Mouse (Mus musculus) left cerebral cortex, adult 2 months (tissue): ENCODE measurements around the gene Chst4. TPM values are rescaled to one million over a fixed set of nuclear protein-coding genes. Genes with fewer than 3 reads are reported as not detected.
A peak's percentile ranks its signal among the peaks of the same experiment; 100 is the strongest.

Experiments
- DNase-seq, 2 experiments: peaks; one replicate each; pipeline ENCODE4 v3.0.0; 2021 to 2022; ENCODE audit warnings: low spot score in 2 of 2, mixed read lengths in 1 of 2; ENCODE audit errors: extremely low spot score in 1 of 2
- H3K27ac ChIP-seq: fragments of 200-600 bp; 2 replicates; pipeline ENCODE4 v1.8.1; 2022
- H3K4me3 ChIP-seq: fragments of 200-600 bp; 2 replicates; pipeline ENCODE4 v1.8.1; 2022
- CTCF ChIP-seq: fragments of 200-600 bp; IDR thresholded peaks from 2 replicates; pipeline ENCODE4 v1.8.1; 2022; ENCODE audit warnings: antibody characterized with exemption, mild to moderate bottlenecking, moderate library complexity
- intact Hi-C: fragments of 180-260 bp; cut with DNase I; formaldehyde crosslinking; loops from one replicate; pipeline ENCODE4 v1.15.1; 2025
- total RNA-seq, 2 experiments: library from RNA; stranded (reverse); gene quantifications; 2 replicates each; pipeline ENCODE4 v1.2.3; 2021

Gene Chst4
- total RNA-seq, 2 experiments from 2014 or later, result 0.40 TPM; not detected in 1

DNA sequence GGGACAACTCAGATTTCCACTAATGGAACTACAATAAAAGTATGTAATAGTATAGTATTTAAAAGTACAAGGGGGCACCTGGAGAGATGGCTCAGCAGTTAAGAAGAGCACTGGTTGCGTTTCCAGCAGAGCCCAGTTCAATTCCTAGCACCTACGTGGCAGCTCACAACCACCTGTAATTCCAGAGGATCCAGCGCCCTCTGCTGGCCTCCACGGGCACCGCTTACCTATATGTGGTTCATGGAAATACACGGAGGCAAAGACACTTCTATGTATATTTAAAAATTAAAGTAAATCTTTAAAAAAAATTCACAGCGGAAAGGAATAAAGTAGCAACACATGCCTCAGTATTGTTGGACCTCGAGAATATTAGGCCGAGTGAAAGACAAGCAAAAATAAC lies 36.6 kb downstream of the Chst4 start:
- Histone ChIP-seq H3K27ac (no peak overlapping the region), H3K4me3 (no peak overlapping the region)
- peak; percentile 35 for TF ChIP-seq CTCF
- intact Hi-C loops, result no loop called here
- no peak for DNase-seq

DNA sequence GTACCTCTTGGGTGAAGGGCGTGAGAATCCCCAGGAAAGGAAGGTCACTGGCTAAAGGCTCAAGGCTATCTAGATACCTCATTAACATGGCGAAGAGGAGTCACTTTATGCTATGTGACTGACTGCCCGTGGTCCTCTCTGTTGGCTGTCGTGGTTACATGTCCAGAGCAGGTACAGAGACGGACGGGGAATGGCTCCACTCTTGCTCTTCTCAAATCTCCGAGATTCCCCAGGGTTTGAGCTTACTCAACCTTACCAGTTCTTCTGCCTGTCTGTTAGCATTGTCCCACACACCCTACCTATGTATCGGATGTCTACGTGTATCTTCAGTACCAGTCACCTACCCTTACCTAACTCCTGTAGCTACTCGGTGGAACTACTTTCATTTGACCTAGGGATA lies 39.6 kb downstream of the Chst4 start:
- DNase-seq, result no peak
- no peak for TF ChIP-seq CTCF
- intact Hi-C loops, result no loop called here
- H3K4me3 ChIP-seq, result no peak overlapping the region
- H3K27ac ChIP-seq, result no peak overlapping the region

DNA sequence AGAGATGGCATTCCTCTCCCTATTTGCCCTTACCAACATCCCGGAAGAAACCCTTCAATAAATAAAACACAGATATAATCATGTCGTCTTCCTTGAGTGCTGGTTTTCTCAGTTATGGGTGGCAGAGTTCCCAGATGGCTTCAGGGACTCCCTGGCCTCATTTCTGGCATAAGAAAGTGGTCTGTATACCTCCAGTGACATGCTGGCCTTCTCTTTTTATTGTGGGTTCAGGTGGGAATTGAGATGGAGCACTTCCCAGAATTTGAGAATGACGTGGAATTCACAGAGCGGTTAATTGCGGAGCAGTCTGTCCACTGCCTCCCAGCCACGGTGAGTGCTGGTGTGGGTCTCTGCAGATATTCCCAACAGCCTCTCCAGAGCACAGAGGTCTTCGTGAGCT lies 41.5 kb downstream of the Chst4 start:
- no peak for TF ChIP-seq CTCF
- no peak overlapping the region for H3K4me3 ChIP-seq
- intact Hi-C loops, result no loop called here
- DNase-seq, result no peak
- H3K27ac ChIP-seq, result no peak overlapping the region

DNA sequence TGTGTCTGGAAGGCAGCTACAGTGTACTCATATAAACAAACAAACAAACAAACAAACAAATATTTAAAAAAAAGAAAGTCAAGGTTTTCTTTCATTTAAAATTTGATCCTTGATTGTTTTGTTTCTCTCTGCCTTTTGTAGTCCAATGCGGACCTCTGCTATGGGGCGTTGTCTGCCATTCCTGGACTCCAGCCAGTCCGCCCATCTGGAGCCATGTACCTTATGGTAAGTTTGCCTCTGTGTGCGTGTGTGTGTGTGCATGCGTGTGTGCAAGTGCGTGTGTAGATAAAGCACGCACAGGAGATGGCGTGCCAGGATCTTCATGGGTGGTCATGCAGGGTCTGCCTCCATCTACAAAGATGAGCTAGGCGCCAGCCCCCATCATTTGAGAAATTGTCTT lies 42.2 kb downstream of the Chst4 start:
- Histone ChIP-seq H3K4me3 (no peak overlapping the region), H3K27ac (no peak overlapping the region)
- TF ChIP-seq CTCF, result no peak
- DNase-seq, result no peak
- intact Hi-C loops, result no loop called here

DNA sequence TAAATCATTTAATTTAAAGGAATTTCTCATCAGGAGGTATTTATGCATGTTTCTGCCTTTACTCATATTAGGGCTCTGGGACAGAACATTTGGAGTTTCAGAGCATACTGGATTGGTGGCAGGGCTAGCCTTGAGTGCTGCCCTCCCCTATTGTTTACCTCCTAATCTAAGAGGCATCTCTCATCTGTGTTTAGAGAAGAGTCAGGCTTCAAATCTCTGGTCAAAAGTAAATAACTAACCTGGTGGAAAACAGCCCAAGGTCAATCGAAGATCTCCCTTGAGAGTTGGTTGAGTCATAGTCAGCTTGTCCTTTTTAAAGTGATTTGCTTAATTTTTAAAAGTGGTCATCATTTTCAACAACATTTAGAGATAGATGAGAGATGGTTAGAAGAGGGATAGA lies 46.6 kb downstream of the Chst4 start:
- Histone ChIP-seq H3K4me3 (no peak overlapping the region), H3K27ac (no peak overlapping the region)
- intact Hi-C loops, result loop anchor here (5.0 kb wide), 1 partner anchor 64 kb away; no protein-coding TSS in a partner anchor
- no peak for DNase-seq
- no peak for TF ChIP-seq CTCF

DNA sequence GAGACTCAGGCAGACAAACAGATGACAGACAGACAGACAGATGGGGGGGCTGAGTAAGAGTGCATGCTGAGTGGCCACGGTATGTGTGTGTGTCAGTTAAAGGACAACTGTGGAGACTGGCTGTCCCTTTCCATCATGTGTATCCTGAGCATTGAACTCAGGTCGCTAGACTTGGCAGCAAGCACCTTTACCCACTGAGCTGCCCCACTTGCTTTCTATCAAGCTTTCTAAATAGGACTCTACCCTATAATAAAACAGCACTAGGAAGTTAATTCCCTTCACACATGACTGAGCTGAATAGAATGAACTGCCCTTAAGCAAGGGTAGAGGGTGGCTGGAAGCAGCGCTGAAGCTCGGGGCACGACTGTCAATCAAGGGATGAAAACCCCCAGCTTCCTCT lies 47.4 kb downstream of the Chst4 start:
- no peak for TF ChIP-seq CTCF
- intact Hi-C loops, result loop anchor here (5.0 kb wide), 1 partner anchor 65 kb away; no protein-coding TSS in a partner anchor
- no peak overlapping the region for H3K27ac ChIP-seq
- no peak for DNase-seq
- H3K4me3 ChIP-seq, result no peak overlapping the region

DNA sequence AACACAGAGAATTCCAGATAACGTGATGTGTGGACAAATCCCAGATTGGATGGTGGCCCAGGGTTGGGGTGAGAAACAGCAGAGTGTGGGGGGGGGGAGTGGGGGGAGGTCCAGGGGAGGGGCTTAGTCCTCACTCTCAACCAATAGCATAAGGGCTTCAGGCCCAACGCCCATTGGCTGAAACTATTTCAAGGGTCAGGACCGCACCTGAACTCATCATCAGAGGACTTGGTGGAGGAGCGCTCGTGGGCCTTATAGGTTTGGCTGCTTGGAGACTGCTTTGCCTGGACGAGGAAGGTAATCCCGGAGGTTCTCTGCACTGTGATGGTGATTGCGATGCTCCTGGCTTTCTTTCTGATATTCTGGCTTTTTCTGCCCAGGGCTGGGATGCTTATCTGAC lies 49.3 kb downstream of the Chst4 start, which contains the start of gene Tat:
Tat (plus strand) TSS at position 214 of the 400 bp plus-strand sequence.
- no peak within 1 kb of the TSS for H3K4me3 ChIP-seq
- H3K27ac ChIP-seq, result no peak within 1 kb of the TSS
- DNase-seq, result no peak
- no peak for TF ChIP-seq CTCF
- intact Hi-C loops, result loop anchor here (5.0 kb wide), 1 partner anchor 67 kb away; no protein-coding TSS in a partner anchor

DNA sequence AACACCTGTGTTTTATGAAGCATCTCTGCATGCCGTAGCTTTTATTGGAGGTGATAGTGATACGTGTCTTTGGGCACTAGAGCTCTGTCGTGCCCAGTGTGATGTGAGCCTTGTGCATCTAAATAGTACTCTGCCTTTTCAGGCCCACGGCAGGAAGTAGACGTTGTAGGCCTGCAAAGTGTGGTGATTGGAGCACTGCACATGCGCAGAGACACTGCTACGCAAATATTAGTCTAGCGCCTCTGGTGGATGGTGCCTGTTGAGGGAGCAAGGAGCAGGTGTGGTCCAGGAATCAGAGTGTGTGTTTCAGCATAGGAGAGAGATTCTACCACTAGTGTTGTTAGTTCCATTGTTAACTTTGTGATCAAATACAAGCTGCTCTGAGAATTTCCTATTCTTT lies 50.4 kb downstream of the Chst4 start:
- no peak overlapping the region for H3K4me3 ChIP-seq
- no peak for TF ChIP-seq CTCF
- no peak overlapping the region for H3K27ac ChIP-seq
- DNase-seq, result no peak
- intact Hi-C loops, result no loop called here

DNA sequence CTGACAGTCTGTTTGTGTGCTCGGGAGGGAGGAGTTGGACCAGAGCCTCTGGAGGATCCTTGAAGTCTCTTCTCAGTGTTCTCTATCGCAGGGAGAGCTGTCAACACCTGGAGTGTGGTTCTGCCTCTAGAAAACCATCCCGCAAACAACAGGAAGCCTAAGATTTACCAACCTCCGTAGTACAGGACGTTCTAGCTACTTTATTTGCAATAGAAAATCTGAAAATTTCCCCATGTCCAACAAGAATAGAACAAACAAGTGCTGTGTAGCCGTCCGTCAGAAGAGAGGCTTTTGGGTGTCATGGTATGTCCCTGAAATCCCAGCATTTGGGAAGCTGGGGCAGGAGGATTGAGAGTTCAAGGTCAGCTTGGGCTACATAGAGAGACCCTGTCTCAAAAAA lies 51.8 kb downstream of the Chst4 start:
- no peak overlapping the region for H3K27ac ChIP-seq
- no peak for DNase-seq
- no peak for TF ChIP-seq CTCF
- H3K4me3 ChIP-seq, result no peak overlapping the region
- intact Hi-C loops, result no loop called here

DNA sequence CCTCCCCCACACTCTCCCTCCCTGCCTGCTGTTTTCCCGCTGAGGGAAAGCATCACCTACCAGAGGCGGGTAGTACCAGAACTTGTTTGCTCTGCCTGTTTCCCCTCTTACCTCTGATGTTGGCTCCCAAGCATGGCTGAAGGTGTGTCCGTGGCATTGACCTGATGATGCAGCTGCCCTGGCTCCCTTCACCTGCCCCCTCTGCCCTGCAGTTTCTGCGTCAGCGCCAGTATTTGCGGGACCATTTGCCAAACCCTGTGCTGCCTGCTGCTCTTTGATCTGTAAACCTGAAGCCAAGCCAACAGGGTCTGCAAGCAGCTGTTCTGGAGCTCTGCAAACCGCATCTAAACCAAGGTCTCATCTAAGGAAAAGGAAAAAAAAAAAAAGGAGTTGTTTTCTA lies 53.2 kb downstream of the Chst4 start:
- H3K4me3 ChIP-seq, result no peak overlapping the region
- no peak overlapping the region for H3K27ac ChIP-seq
- intact Hi-C loops, result no loop called here
- no peak for TF ChIP-seq CTCF
- DNase-seq, result no peak

DNA sequence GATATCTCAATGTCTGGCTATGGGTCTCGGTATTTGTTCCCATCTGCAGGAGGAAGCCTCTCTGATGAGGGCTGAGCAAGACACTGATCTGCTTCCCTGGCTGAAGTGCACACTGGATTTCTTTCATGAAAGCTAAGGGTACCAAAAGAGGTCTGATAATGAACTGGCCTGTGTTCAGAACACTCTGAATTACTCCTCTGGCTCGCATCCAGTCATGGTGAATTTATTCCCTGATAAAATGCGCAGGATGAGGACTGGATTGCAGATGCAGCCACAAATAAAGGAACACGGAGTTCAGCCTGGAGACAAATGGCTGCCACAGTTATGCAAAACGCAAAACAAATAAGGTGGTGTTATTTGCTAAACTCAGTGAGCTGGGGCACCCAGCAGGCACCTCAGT lies 55.6 kb downstream of the Chst4 start:
- intact Hi-C loops, result no loop called here
- Histone ChIP-seq H3K4me3 (no peak overlapping the region), H3K27ac (no peak overlapping the region)
- DNase-seq, result no peak
- no peak for TF ChIP-seq CTCF

DNA sequence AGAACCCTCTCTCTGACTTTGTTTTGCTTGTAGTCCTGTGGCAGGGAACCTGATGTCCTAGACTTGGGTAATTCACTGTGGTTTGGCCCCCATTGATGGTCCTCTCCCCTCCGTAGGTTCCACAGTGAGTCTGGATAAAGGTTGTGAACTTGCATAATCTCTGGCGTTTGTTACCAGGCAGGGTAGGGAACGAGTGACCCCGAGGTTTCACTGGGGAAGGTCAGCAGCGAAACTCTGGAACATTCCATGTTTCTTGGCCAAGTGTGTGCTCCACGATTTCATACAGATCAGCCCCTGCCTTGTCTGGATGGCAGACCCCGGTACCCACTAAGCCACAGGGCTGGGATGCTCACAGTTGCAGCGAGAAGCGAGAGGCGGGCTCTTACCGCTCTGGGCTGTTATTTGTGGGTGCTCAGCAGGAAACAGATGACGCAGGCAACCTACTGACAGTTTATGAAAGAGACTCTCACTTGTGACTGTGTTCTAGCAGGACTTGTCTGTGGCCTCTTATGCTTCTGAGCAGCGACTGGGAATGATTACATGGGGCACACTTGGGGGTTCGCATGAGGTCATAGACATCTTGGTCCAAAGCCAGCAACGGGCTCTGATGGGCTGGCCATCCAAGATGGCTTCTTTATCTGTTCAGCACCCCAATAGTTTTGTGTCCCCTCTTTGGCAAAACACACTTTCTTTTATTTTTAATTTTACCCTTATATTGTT lies 57.0 kb downstream of the Chst4 start:
- DNase-seq, result no peak
- intact Hi-C loops, result no loop called here
- Histone ChIP-seq H3K27ac (no peak overlapping the region), H3K4me3 (no peak overlapping the region)
- TF ChIP-seq CTCF, result no peak

DNA sequence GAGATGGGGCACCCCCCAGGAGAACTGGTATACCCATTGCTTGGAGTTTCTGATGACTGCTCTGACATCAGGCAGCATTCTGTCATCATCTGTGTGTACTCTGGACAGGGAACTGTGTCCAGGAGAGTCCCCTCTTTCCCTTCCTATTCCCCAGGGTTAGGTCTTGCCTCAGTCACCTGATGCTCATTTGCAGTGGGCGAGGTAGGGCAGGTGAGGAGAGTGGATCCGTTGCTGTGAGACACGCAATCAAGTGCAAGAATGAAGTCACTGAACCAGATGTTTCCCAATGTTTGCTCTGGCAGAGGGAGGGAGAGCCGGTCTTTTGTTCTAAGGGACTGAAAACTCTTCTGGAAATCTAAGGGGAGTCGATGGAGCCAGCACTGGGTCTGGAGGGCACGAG lies 60.2 kb downstream of the Chst4 start:
- no peak for DNase-seq
- H3K27ac ChIP-seq, result no peak overlapping the region
- no peak overlapping the region for H3K4me3 ChIP-seq
- TF ChIP-seq CTCF, result no peak
- intact Hi-C loops, result no loop called here

Other genes starting within 250 kb of the Chst4 start
- gene Phlpp2, start 171.2 kb downstream of the Chst4 start, total RNA-seq, result 10 to 100 TPM; 35.6 to 36.4 TPM
- under 1 TPM; 0.23 to 0.81 TPM for gene Marveld3, start 77.5 kb downstream of the Chst4 start, total RNA-seq
- gene Tat, start 49.3 kb downstream of the Chst4 start, total RNA-seq, result not detected
- gene Zfp612, start 40.0 kb upstream of the Chst4 start, total RNA-seq, result 10 to 100 TPM; 39.0 to 39.4 TPM
- not detected for gene Gm21964, start 61.5 kb upstream of the Chst4 start, total RNA-seq
- not detected for gene Gm17720, start 63.0 kb upstream of the Chst4 start, total RNA-seq
- gene Calb2, start 128.5 kb upstream of the Chst4 start, total RNA-seq, result 10 to 100 TPM; 20.4 to 26.8 TPM
- gene Cmtr2, start 175.9 kb upstream of the Chst4 start, total RNA-seq, result 1 to 10 TPM; 5.9 to 6.2 TPM
- gene Hydin, start 227.2 kb upstream of the Chst4 start, total RNA-seq, result under 1 TPM; 0.50 to 0.63 TPM